Mouse (Mus musculus) embryonic fibroblast, embryonic 13.5 days (primary cell): ENCODE data around the gene Ush1c. TPM values are rescaled to one million over a fixed set of nuclear protein-coding genes. Genes with fewer than 3 reads are reported as not detected.
A peak's percentile ranks its signal among the peaks of the same experiment; 100 is the strongest.
"Not testable (repeated sequence)": the region's sequence is repeated elsewhere in the genome, so short reads cannot be mapped to it uniquely, and the experiment has no call there.

Source experiments
- H3K27ac ChIP-seq: 2 replicates; pipeline ENCODE4 v1.5.1; 2012; ENCODE audit warnings: low read length, control low read depth, inconsistent platforms; ENCODE audit not compliant: insufficient read depth
- H3K4me1 ChIP-seq: 2 replicates; pipeline ENCODE4 v1.6.1; 2011; ENCODE audit warnings: low read length; ENCODE audit not compliant: control insufficient read depth, insufficient read depth
- H3K4me3 ChIP-seq: 2 replicates; pipeline ENCODE4 v1.5.1; 2011; ENCODE audit warnings: mild to moderate bottlenecking, control low read depth, low read length; ENCODE audit not compliant: insufficient read depth
- CTCF ChIP-seq: IDR thresholded peaks from 2 replicates; pipeline ENCODE4 v1.5.1; 2011; ENCODE audit warnings: mild to moderate bottlenecking, control low read depth, low read length, moderate library complexity, borderline replicate concordance; ENCODE audit not compliant: insufficient read depth
- POLR2A ChIP-seq: IDR thresholded peaks from 2 replicates; pipeline ENCODE4 v1.6.1; 2011; ENCODE audit warnings: low read depth, mild to moderate bottlenecking, control low read depth, low read length, moderate library complexity
- polyA plus RNA-seq: library from polyadenylated mRNA; stranded (reverse); fragments of >200 nt; gene quantifications from 2 replicates; pipeline ENCODE4 v1.2.4, GENCODE M21; 2011; ENCODE audit warnings: low read depth; ENCODE audit not compliant: missing spikeins, insufficient read length

Ush1c gene
- polyA plus RNA-seq, 1 experiment = not detected

- Histone ChIP-seq H3K4me3 (no peak overlapping the region), H3K27ac (no peak overlapping the region), H3K4me1 (no peaks in the 10 kb centered on the region)
- TF ChIP-seq POLR2A (no peak), CTCF (no peak)
These were observed 28.0 kb downstream of the Ush1c start for GRCm38 (mm10) chr7:46210276-46210675.

- Histone ChIP-seq H3K4me1 (no peaks in the 10 kb centered on the region), H3K27ac (no peak overlapping the region), H3K4me3 (no peak overlapping the region)
- TF ChIP-seq CTCF = no peak
- TF ChIP-seq POLR2A = no peak
These were observed 30.2 kb downstream of the Ush1c start for GRCm38 (mm10) chr7:46208131-46208530.

DNA sequence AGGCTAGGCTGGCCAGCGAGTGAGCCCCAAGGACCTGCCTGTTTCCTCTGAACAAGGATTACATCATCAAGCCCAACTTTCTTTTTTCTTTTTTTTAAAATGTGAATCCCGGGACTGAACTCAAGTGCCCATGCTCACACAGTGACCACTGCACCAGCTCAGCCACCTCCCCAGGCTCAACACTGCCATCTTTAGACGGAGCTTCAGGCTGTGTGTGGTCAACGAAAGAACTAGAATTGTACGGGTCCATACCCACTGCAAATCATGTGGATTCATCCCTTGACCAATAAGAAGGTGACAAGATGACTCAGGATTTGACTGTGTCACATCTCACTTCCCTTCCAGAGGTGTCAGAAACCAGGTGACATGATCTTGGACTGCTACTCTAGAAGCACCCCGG, 33.5 kb downstream of the Ush1c start:
- no peaks in the 10 kb centered on the region for H3K4me1 ChIP-seq
- TF ChIP-seq POLR2A (no peak), CTCF (no peak)

DNA sequence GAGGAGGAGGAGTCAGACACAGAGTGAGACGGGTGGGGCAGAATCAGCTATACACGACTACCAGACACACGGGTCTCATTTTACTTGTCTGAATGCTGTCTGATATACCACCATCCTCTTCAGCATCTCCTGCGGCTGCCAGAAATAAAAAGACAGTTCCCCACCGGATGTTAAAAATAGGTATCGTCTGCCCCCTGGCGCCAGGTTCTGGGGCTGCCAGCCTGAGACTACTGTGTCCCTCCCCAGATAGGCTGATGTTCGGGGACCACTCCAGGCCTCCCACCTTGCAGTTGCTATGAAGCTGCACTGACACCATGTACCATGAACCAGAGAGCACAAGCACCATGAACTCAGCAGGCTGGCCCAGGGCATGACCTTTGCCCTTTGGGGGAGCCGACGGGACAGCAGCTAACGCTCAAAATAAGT, 34.2 kb downstream of the Ush1c start:
- TF ChIP-seq CTCF = no peak
- no peak for TF ChIP-seq POLR2A
- H3K4me3 ChIP-seq = no peak overlapping the region
- no peaks in the 10 kb centered on the region for H3K4me1 ChIP-seq
- no peak overlapping the region for H3K27ac ChIP-seq

More for the DNA sequence above, 33.5 kb downstream of the Ush1c start:
- no peak overlapping the region for H3K4me3 ChIP-seq
- H3K27ac ChIP-seq = no peak overlapping the region

DNA sequence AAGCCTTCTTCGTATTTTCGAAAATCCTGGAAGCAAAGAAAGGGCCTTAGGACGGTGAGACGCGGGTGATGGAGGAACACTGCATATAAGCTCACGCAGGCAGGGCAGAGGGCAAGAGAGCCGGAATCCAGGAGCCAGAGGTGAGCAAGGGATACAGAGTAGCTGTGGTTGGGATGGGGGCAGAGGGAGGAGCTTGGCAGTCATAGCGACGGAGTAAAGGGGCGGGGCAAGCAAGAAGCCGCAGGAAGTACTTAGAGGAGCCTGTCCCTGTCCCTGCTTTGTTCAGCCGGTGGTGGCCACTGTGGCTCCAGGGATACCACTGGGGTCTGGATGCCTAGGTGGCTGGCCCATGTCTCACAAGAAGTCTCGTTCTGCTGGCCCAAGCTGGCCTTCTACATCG, 36.7 kb downstream of the Ush1c start:
- Histone ChIP-seq H3K4me3 (no peak overlapping the region), H3K4me1 (no peaks in the 10 kb centered on the region), H3K27ac (no peak overlapping the region)
- TF ChIP-seq CTCF (no peak), POLR2A (no peak)

GRCm38 (mm10) chr7:46200021-46200420, 38.3 kb downstream of the Ush1c start:
- no peaks in the 10 kb centered on the region for H3K4me1 ChIP-seq
- no peak overlapping the region for H3K27ac ChIP-seq
- TF ChIP-seq CTCF = no peak
- TF ChIP-seq POLR2A = no peak
- no peak overlapping the region for H3K4me3 ChIP-seq

- Histone ChIP-seq H3K4me3 (no peak overlapping the region), H3K4me1 (no peaks in the 10 kb centered on the region), H3K27ac (no peak overlapping the region)
- TF ChIP-seq POLR2A = no peak
- no peak for TF ChIP-seq CTCF
These were observed 42.9 kb downstream of the Ush1c start for GRCm38 (mm10) chr7:46195356-46195755.

GRCm38 (mm10) chr7:46184232-46184631, 54.1 kb downstream of the Ush1c start:
- Histone ChIP-seq H3K27ac (no peak overlapping the region), H3K4me1 (no peaks in the 10 kb centered on the region), H3K4me3 (no peak overlapping the region)
- TF ChIP-seq CTCF (no peak), POLR2A (no peak)

- no peak overlapping the region for H3K27ac ChIP-seq
- H3K4me3 ChIP-seq = no peak overlapping the region
- H3K4me1 ChIP-seq = no peaks in the 10 kb centered on the region
- peak; percentile 92 for TF ChIP-seq CTCF
- TF ChIP-seq POLR2A = no peak
These were observed 56.7 kb downstream of the Ush1c start for GRCm38 (mm10) chr7:46181590-46181989.

DNA sequence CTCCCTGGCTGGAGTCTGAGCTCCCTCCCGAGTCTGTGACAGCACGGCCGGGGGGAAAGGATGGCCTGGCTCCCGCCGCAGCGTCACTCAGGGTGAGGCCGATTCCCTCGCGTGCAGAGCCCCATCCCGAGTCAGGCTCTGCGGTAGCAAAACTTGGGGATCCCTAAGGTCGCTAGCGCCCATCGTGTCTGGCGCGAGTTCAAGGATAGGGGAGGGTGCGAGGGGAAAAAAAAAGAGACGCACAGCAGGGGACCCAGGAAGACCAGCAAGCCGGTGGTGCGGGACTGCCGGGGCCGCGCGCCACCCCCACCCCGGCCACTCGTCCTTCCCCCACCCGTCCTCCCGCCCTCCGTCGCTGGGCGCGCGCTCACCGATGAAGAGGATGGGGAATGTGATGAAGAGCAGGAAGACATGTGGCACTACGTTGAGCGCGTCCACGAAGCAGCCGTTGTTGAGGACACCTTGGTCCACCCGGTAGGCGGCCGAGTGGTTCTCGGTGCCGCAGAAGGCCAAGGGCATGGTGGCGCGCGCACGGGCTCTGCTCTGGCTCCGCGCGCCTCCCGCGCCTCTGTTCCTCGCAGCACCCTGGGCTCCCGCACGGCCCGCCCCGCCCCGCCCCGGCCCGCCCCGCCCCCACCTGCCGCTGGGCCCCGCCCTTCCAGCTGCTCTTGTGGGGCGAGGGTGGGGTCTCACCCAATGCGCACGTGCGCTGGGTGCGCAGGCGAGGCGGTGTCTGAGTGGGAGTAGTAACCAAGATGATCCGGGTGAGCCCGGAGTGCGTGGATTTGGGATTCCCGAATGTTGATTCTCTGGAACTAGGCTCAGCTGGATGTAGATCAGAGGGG, 58.6 kb downstream of the Ush1c start, which contains the start of gene Abcc8:
Gene Abcc8 (minus strand): TSS at position 603 of the 845 bp plus-strand sequence.
- Histone ChIP-seq H3K27ac (no peak within 1 kb of the TSS), H3K4me3 (no peak within 1 kb of the TSS), H3K4me1 (no peaks in the 10 kb centered on the region)
- TF ChIP-seq CTCF (no peak), POLR2A (no peak)

GRCm38 (mm10) chr7:46168980-46169379, 69.3 kb downstream of the Ush1c start:
- H3K27ac ChIP-seq, H3K4me1 ChIP-seq, H3K4me3 ChIP-seq: not testable (repeated sequence)
